Mouse (Mus musculus): ENCODE results near the gene Myl12a. TPM values are rescaled to one million over a fixed set of nuclear protein-coding genes. Genes with fewer than 3 reads are reported as not detected.
A peak's percentile ranks its signal among the peaks of the same experiment; 100 is the strongest.

Gene Myl12a
- total and polyA plus RNA-seq, 2 experiments from 2014 or later, result 429 to 817 TPM

GRCm38 (mm10) chr17:70989991-70990390 is 12.7 kb downstream of the Myl12a start:
- Histone ChIP-seq H3K4me1 (ENCODE audit: control insufficient read depth, insufficient read depth) (peaks cover 47% of the 10 kb centered on the region), H3K36me3 (replicated peaks; ENCODE audit: control insufficient read depth, insufficient read depth, low read length) (peaks cover 53% of the 10 kb centered on the region), H3K4me2 (ENCODE audit: low read depth, low read length) (peak overlapping the region; percentile 69), H3K4me3 (ENCODE audit: low read depth, low read length) (peak overlapping the region; percentile 63), H3K9ac (replicated peaks; ENCODE audit: low read depth, low read length) (peak overlapping the region; percentile 59), H3K9me3 (replicated peaks; ENCODE audit: control insufficient read depth, low read length) (no peaks in the 10 kb centered on the region), H3K27ac (ENCODE audit: low read depth) (peak overlapping the region; percentile 94), H3K27me3 (ENCODE audit: control insufficient read depth, insufficient read depth, low read length) (no peaks in the 10 kb centered on the region)
- WGBS, result 4% methylated on average over 24 of the region's 24 CpGs
- ATAC-seq (ENCODE audit: insufficient read depth, low read depth) (peak; percentile 16), DNase-seq (ENCODE audit: low spot score) (peak; percentile 7)
- TF ChIP-seq CTCF (IDR thresholded peaks at IDR 0.05; ENCODE audit: low read depth) (no peak), EP300 (IDR thresholded peaks at IDR 0.05; ENCODE audit: low read depth) (no peak)

- Histone ChIP-seq H3K4me3 (ENCODE audit: low read depth, low read length) (peak overlapping the region; percentile 63), H3K4me2 (ENCODE audit: low read depth, low read length) (peak overlapping the region; percentile 69), H3K9ac (replicated peaks; ENCODE audit: low read depth, low read length) (peak overlapping the region; percentile 59), H3K36me3 (replicated peaks; ENCODE audit: control insufficient read depth, insufficient read depth, low read length) (peaks cover 51% of the 10 kb centered on the region), H3K9me3 (replicated peaks; ENCODE audit: control insufficient read depth, low read length) (no peaks in the 10 kb centered on the region), H3K27ac (ENCODE audit: low read depth) (peak overlapping the region; percentile 94), H3K27me3 (ENCODE audit: control insufficient read depth, insufficient read depth, low read length) (no peaks in the 10 kb centered on the region; the same call in 1 of the 2 replicates), H3K4me1 (ENCODE audit: control insufficient read depth, insufficient read depth) (peaks cover 42% of the 10 kb centered on the region)
- DNase-seq (ENCODE audit: low spot score) (no peak), ATAC-seq (ENCODE audit: insufficient read depth, low read depth) (no peak)
- 67% methylated on average over 8 of the region's 8 CpGs for WGBS
- TF ChIP-seq EP300 (IDR thresholded peaks at IDR 0.05; ENCODE audit: low read depth) (no peak), CTCF (IDR thresholded peaks at IDR 0.05; ENCODE audit: low read depth) (no peak)
These were observed 13.2 kb downstream of the Myl12a start for GRCm38 (mm10) chr17:70989430-70989829.

- Histone ChIP-seq H3K9ac (replicated peaks; ENCODE audit: low read depth, low read length) (no peak overlapping the region), H3K27ac (ENCODE audit: low read depth) (no peak overlapping the region), H3K27me3 (ENCODE audit: control insufficient read depth, insufficient read depth, low read length) (no peaks in the 10 kb centered on the region; the same call in 1 of the 2 replicates), H3K4me2 (ENCODE audit: low read depth, low read length) (no peak overlapping the region), H3K9me3 (replicated peaks; ENCODE audit: control insufficient read depth, low read length) (no peaks in the 10 kb centered on the region), H3K4me3 (ENCODE audit: low read depth, low read length) (no peak overlapping the region), H3K36me3 (replicated peaks; ENCODE audit: control insufficient read depth, insufficient read depth, low read length) (peaks cover 45% of the 10 kb centered on the region), H3K4me1 (ENCODE audit: control insufficient read depth, insufficient read depth) (peaks cover 36% of the 10 kb centered on the region)
- no peak for DNase-seq (ENCODE audit: low spot score)
- TF ChIP-seq CTCF (IDR thresholded peaks at IDR 0.05; ENCODE audit: low read depth) (no peak), EP300 (IDR thresholded peaks at IDR 0.05; ENCODE audit: low read depth) (no peak)
- ATAC-seq (ENCODE audit: insufficient read depth, low read depth), result no peak
- 91% methylated on average over 12 of the region's 12 CpGs for WGBS
These were observed 14.3 kb downstream of the Myl12a start for GRCm38 (mm10) chr17:70988337-70988767.

- ATAC-seq (ENCODE audit: insufficient read depth, low read depth), result no peak
- no peak for DNase-seq (ENCODE audit: low spot score)
- Histone ChIP-seq H3K4me3 (ENCODE audit: low read depth, low read length) (no peak overlapping the region), H3K9ac (replicated peaks; ENCODE audit: low read depth, low read length) (no peak overlapping the region), H3K4me2 (ENCODE audit: low read depth, low read length) (no peak overlapping the region), H3K27ac (ENCODE audit: low read depth) (no peak overlapping the region), H3K9me3 (replicated peaks; ENCODE audit: control insufficient read depth, low read length) (no peaks in the 10 kb centered on the region), H3K27me3 (ENCODE audit: control insufficient read depth, insufficient read depth, low read length) (peaks cover 8% of the 10 kb centered on the region), H3K36me3 (replicated peaks; ENCODE audit: control insufficient read depth, insufficient read depth, low read length) (peaks cover 43% of the 10 kb centered on the region), H3K4me1 (ENCODE audit: control insufficient read depth, insufficient read depth) (peaks cover 26% of the 10 kb centered on the region)
- WGBS, result 84% methylated on average over 15 of the region's 15 CpGs
- TF ChIP-seq CTCF (IDR thresholded peaks at IDR 0.05; ENCODE audit: low read depth), result no peak
- TF ChIP-seq EP300 (IDR thresholded peaks at IDR 0.05; ENCODE audit: low read depth), result no peak
These were observed 15.6 kb downstream of the Myl12a start for GRCm38 (mm10) chr17:70986831-70987660.

- no peak overlapping the region for H3K4me3 ChIP-seq (ENCODE audit: low read depth, low read length)
- H3K9me3 ChIP-seq (replicated peaks; ENCODE audit: control insufficient read depth, low read length), result no peaks in the 10 kb centered on the region
- no peak overlapping the region for H3K27ac ChIP-seq (ENCODE audit: low read depth)
- DNase-seq (ENCODE audit: low spot score), result no peak
- no peak for TF ChIP-seq EP300 (IDR thresholded peaks at IDR 0.05; ENCODE audit: low read depth)
- no peak for TF ChIP-seq CTCF (IDR thresholded peaks at IDR 0.05; ENCODE audit: low read depth)
- H3K4me2 ChIP-seq (ENCODE audit: low read depth, low read length), result no peak overlapping the region
- no peak for ATAC-seq (ENCODE audit: insufficient read depth, low read depth)
- peaks cover 19% of the 10 kb centered on the region for H3K4me1 ChIP-seq (ENCODE audit: control insufficient read depth, insufficient read depth)
- peaks cover 43% of the 10 kb centered on the region for H3K36me3 ChIP-seq (replicated peaks; ENCODE audit: control insufficient read depth, insufficient read depth, low read length)
- whole genome bisulfite sequencing, result 88% methylated on average over 6 of the region's 6 CpGs
- H3K9ac ChIP-seq (replicated peaks; ENCODE audit: low read depth, low read length), result no peak overlapping the region
- peaks cover 15% of the 10 kb centered on the region for H3K27me3 ChIP-seq (ENCODE audit: control insufficient read depth, insufficient read depth, low read length)
These were observed 16.3 kb downstream of the Myl12a start for GRCm38 (mm10) chr17:70986355-70986740.

Data from heart, postnatal 0 days (tissue).